Mouse (Mus musculus): ENCODE measurements around the gene Kcnip1.

- TF ChIP-seq NELFE (IDR thresholded peaks at IDR 0.05; ENCODE audit: low read depth, low read length) (no peak), MAZ (IDR thresholded peaks at IDR 0.05; ENCODE audit: low read depth, low read length) (no peak), SMC3 (IDR thresholded peaks at IDR 0.05; ENCODE audit: low read depth, low read length) (no peak), MYC (IDR thresholded peaks at IDR 0.05; ENCODE audit: low read depth, low read length) (no peak)
Measured at GRCm38 (mm10) chr11:33654485-33654884, 338.5 kb downstream of the Kcnip1 start.
